Mouse (Mus musculus) heart, embryonic 13.5 days (tissue): ENCODE data around the gene Med18. TPM values are rescaled to one million over a fixed set of nuclear protein-coding genes. Genes with fewer than 3 reads are reported as not detected.
"Not testable (repeated sequence)": the region's sequence is repeated elsewhere in the genome, so short reads cannot be mapped to it uniquely, and the experiment has no call there.

ENCODE experiments used
- ATAC-seq: fragments of 200-750 bp; cut with Nextera tagmentation; 2 replicates; pipeline ENCODE4 v1.8.0; 2017; ENCODE audit warnings: moderate TSS enrichment; ENCODE audit not compliant: insufficient number of reproducible peaks, low FRiP score, low TSS enrichment; ENCODE audit errors: extremely low read depth
- H3K27ac ChIP-seq: fragments of 300-500 bp; sonication (generic); replicated peaks from 2 replicates; pipeline ENCODE4 v1.5.1; 2015; ENCODE audit warnings: moderate library complexity, mild to moderate bottlenecking, inconsistent platforms
- H3K27me3 ChIP-seq: fragments of 300-500 bp; sonication (generic); replicated peaks from 2 replicates; pipeline ENCODE4 v1.6.1; 2015; ENCODE audit warnings: mild to moderate bottlenecking, inconsistent platforms
- H3K36me3 ChIP-seq: fragments of 300-500 bp; sonication (generic); 2 replicates; pipeline ENCODE4 v1.6.1; 2015; ENCODE audit warnings: mild to moderate bottlenecking, inconsistent platforms
- H3K4me1 ChIP-seq: fragments of 300-500 bp; sonication (generic); 2 replicates; pipeline ENCODE4 v1.6.1; 2015; ENCODE audit warnings: inconsistent platforms
- H3K4me2 ChIP-seq: fragments of 300-500 bp; sonication (generic); 2 replicates; pipeline ENCODE4 v1.6.1; 2015; ENCODE audit warnings: inconsistent platforms, mild to moderate bottlenecking, moderate library complexity
- H3K4me3 ChIP-seq: fragments of 300-500 bp; sonication (generic); 2 replicates; pipeline ENCODE4 v1.5.1; 2015; ENCODE audit warnings: moderate library complexity, mild to moderate bottlenecking, inconsistent platforms
- H3K9ac ChIP-seq: fragments of 300-500 bp; sonication (generic); 2 replicates; pipeline ENCODE4 v1.6.1; 2015; ENCODE audit warnings: inconsistent platforms, mild to moderate bottlenecking, moderate library complexity
- H3K9me3 ChIP-seq: fragments of 300-500 bp; sonication (generic); 2 replicates; pipeline ENCODE4 v1.6.1; 2016; ENCODE audit warnings: inconsistent platforms
- WGBS: fragments of 180-500 bp; shearing (Covaris S2); methylation state at CpG from one replicate; pipeline ENCODE4 v1.1.7; 2015; ENCODE audit warnings: mixed read lengths; 5-methylcytosine and 5-hydroxymethylcytosine counted together
- polyA plus RNA-seq: library from polyadenylated mRNA; unstranded; fragments of >200 nt; fragmentation: Nextera tagmentation; extraction: Ambion mirVana; gene quantifications from 2 replicates; pipeline ENCODE4 v1.2.1, GENCODE M21; 2015

Gene Med18
- polyA plus RNA-seq, 1 experiment from 2014 or later, result 13.9 TPM

DNA sequence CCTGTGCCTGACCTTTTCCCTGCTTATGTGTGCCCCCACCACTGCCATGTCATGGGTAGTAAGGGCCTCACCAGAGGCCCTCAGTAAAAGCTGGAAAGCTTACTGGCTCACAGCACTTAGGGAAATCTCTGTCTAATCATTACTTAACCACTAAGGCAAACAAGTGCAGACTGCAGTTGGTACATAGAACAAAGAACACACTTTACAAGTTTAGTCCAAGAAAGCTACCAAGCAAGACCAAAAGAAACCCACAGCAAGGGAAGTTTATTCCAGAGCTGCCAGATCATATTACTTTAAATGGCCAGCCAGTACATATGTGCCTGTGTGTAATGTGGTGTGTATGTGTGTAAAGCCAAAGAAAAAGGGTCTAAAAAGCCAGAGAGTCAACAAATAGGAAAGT lies 47.8 kb downstream of the Med18 start:
- Histone ChIP-seq H3K4me2 (no peak overlapping the region), H3K9ac (no peak overlapping the region), H3K27ac (0 out of 2 replicates have a peak overlapping the region, but pooled peaks have one; percentile 15), H3K27me3 (no peaks in the 10 kb centered on the region), H3K36me3 (peaks cover 10% of the 10 kb centered on the region), H3K9me3 (no peaks in the 10 kb centered on the region), H3K4me1 (peaks cover 40% of the 10 kb centered on the region), H3K4me3 (no peak overlapping the region)
- ATAC-seq, result no peak

DNA sequence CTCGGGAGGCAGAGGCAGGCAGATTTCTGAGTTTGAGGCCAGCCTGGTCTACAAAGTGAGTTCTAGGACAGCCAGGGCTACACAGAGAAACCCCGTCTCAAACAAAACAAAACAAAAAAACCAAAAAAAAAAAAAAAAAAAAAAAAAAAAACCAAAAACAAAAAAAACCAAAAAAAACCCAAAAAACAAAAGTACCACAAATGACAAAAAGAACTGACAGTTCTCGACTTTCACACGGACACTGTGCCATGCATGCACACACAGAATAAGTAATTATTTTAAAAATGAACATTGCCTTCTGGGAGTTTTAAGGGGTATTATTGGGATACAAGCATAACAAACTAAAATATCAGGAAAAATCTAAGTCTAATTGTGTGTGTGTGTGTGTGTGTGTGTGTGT lies 50.5 kb downstream of the Med18 start:
- H3K27me3 ChIP-seq, H3K9ac ChIP-seq, H3K4me3 ChIP-seq, H3K4me2 ChIP-seq, H3K27ac ChIP-seq, ATAC-seq, H3K9me3 ChIP-seq: not testable (repeated sequence)
- whole genome bisulfite sequencing, result 89% methylated on average over 4 of the region's 4 CpGs
- Histone ChIP-seq H3K36me3 (peaks cover 10% of the 10 kb centered on the region), H3K4me1 (peaks cover 21% of the 10 kb centered on the region)

DNA sequence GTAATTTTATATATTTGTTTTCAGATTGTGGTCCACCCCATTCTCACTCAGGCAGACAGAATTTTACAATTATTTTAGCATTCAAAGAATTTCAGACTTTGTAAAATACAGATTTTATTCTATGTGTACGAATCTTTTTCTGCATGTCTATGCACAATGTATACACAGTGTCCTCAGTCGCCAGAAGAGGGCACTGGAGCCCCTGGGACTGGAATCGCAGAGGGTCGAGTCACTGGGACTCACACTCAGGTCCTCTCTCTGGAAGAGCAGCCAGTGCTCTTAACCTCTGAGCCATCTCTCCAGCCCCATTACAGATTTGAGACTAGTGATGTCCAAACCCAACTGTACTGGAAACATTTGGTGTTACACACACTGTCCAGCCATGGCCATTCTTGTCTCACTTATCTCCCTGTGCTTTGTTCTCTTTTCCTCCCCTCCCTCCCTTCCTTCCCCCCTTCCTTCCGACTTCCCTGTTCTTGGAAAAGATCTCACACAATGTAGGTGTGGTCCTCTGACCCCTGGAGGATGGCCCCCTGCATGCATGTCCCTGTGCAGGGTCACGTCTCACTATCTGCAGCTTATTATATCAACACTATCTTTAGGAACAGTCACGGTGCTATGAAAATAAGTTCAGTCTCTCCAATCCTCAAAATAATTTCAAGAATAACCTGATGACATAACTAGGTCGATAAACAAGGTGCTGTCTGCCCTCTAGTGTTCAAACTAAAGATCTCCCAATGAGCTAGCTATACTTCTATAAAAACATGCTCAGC lies 52.2 kb downstream of the Med18 start:
- 0 out of 2 replicates have a peak, but pooled peaks have one; percentile 14 for ATAC-seq

DNA sequence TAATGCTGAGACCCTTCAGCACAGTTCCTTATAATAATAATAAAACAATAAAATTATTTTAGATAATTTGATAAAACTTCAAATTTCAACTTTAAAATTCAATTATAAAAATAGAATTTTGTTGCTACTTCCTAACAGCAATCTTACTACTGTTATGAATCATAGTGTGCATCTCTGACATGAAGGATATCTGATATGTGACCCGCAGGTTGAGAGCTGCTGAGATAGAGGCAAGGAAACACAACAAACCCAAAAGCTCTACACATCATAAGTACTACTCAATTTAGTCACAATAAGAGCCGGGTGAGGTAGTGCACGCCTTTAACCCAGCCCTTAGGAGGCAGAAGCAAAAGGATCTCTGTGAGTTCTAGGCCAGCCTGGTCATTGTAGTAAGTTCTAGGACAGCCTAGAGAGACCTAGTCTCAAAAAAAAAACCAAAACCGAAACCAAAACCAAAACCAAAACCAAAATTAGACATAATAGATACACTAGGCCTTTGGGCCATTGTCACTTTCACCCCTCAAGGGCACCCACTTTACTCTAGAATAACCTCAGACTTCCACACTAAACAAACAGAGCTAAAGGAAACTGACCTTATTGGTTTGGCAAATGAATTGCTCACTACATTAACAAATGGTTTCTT lies 54.0 kb downstream of the Med18 start:
- Histone ChIP-seq H3K9ac (no peak overlapping the region), H3K4me2 (no peak overlapping the region), H3K4me1 (peaks cover 25% of the 10 kb centered on the region), H3K4me3 (no peak overlapping the region), H3K9me3 (no peaks in the 10 kb centered on the region), H3K36me3 (peaks cover 10% of the 10 kb centered on the region), H3K27ac (no peak overlapping the region), H3K27me3 (no peaks in the 10 kb centered on the region)
- WGBS, result 81% methylated on average over 4 of the region's 4 CpGs
- no peak for ATAC-seq

More for the DNA sequence above, 52.2 kb downstream of the Med18 start:
- Histone ChIP-seq H3K4me3 (no peak overlapping the region), H3K36me3 (peaks cover 10% of the 10 kb centered on the region), H3K9me3 (no peaks in the 10 kb centered on the region), H3K27me3 (no peaks in the 10 kb centered on the region), H3K4me2 (no peak overlapping the region), H3K27ac (no peak overlapping the region), H3K9ac (no peak overlapping the region), H3K4me1 (peaks cover 24% of the 10 kb centered on the region)
- 41% methylated on average over 8 of the region's 8 CpGs for WGBS

Other genes with a start within 250 kb of the Med18 start
- gene Gmeb1, start 202.3 kb downstream of the Med18 start, polyA plus RNA-seq, result 27.5 and 28.8 TPM in 2 replicates
- gene Taf12, start 189.5 kb downstream of the Med18 start, polyA plus RNA-seq, result 26.6 and 33.6 TPM in 2 replicates
- gene Rab42, start 160.5 kb downstream of the Med18 start, polyA plus RNA-seq, result 1.1 and 1.8 TPM in 2 replicates
- 61.9 and 74.4 TPM in 2 replicates for gene Trnau1ap, start 134.4 kb downstream of the Med18 start, polyA plus RNA-seq
- gene Rcc1, start 110.3 kb downstream of the Med18 start, polyA plus RNA-seq, result 37.6 and 42.1 TPM in 2 replicates
- gene Phactr4, start 41.4 kb downstream of the Med18 start, polyA plus RNA-seq, result 15.9 and 16.7 TPM in 2 replicates
- gene Sesn2, start 46.6 kb upstream of the Med18 start, polyA plus RNA-seq, result 7.3 and 8.4 TPM in 2 replicates
- gene Atpif1, start 69.7 kb upstream of the Med18 start, polyA plus RNA-seq, result 1,230 and 1,350 TPM in 2 replicates
- gene Dnajc8, start 71.6 kb upstream of the Med18 start, polyA plus RNA-seq, result 103 and 116 TPM in 2 replicates
- gene Ptafr, start 100.1 kb upstream of the Med18 start, polyA plus RNA-seq, result 0.62 and 1.2 TPM in 2 replicates
- 17.7 and 19.7 TPM in 2 replicates for gene Eya3, start 175.1 kb upstream of the Med18 start, polyA plus RNA-seq